Mouse (Mus musculus): Measurements from ENCODE around the gene Gm3542. TPM values are rescaled to one million over a fixed set of nuclear protein-coding genes. Genes with fewer than 3 reads are reported as not detected.
"Not testable (repeated sequence)": the region's sequence is repeated elsewhere in the genome, so short reads cannot be mapped to it uniquely, and the experiment has no call there.

Gene Gm3542
- not detected in 2 replicates for polyA plus RNA-seq (2015; fragmentation: Nextera tagmentation; extraction: Ambion mirVana)

- H3K27ac ChIP-seq; H3K9ac ChIP-seq (replicated peaks); H3K4me2 ChIP-seq (replicated peaks); H3K9me3 ChIP-seq; H3K4me1 ChIP-seq (replicated peaks); H3K27me3 ChIP-seq; ATAC-seq; H3K4me3 ChIP-seq (replicated peaks); H3K36me3 ChIP-seq: not testable (repeated sequence)
- WGBS: no CpG with 5 or more reads among the region's 2 CpGs
Measured at GRCm38 (mm10) chr14:5334828-5335227, at the start of gene Gm3542. Gene Gm3542, minus strand, starts transcription at chr14:5334928.

Other genes starting within 250 kb of the Gm3542 start
- gene Gm8279, start 203.4 kb downstream of the Gm3542 start, polyA plus RNA-seq (2015; fragmentation: Nextera tagmentation; extraction: Ambion mirVana): not detected in 2 replicates
- gene Gm3317, start 170.4 kb downstream of the Gm3542 start, polyA plus RNA-seq (2015; fragmentation: Nextera tagmentation; extraction: Ambion mirVana): not detected in 2 replicates
- gene Gm8271, start 149.1 kb downstream of the Gm3542 start, polyA plus RNA-seq (2015; fragmentation: Nextera tagmentation; extraction: Ambion mirVana): not detected in 2 replicates
- not detected in 2 replicates for gene Gm3526, start 74.3 kb downstream of the Gm3542 start, polyA plus RNA-seq (2015; fragmentation: Nextera tagmentation; extraction: Ambion mirVana)
- 1.3 and 2.0 TPM in 2 replicates for gene Gm3500, start 54.1 kb upstream of the Gm3542 start, polyA plus RNA-seq (2015; fragmentation: Nextera tagmentation; extraction: Ambion mirVana)
- gene Gm3194, start 120.5 kb upstream of the Gm3542 start, polyA plus RNA-seq (2015; fragmentation: Nextera tagmentation; extraction: Ambion mirVana): 1.9 and 2.7 TPM in 2 replicates
- gene Gm8246, start 142.9 kb upstream of the Gm3542 start, polyA plus RNA-seq (2015; fragmentation: Nextera tagmentation; extraction: Ambion mirVana): not detected in 2 replicates
- gene Gm3187, start 149.3 kb upstream of the Gm3542 start, polyA plus RNA-seq (2015; fragmentation: Nextera tagmentation; extraction: Ambion mirVana): 0.09 TPM in 1 of 2 replicates, not detected in the other
- 8.7 and 9.5 TPM in 2 replicates for gene Gm3488, start 166.7 kb upstream of the Gm3542 start, polyA plus RNA-seq (2015; fragmentation: Nextera tagmentation; extraction: Ambion mirVana)
- gene Gm3532, start 203.6 kb upstream of the Gm3542 start, polyA plus RNA-seq (2015; fragmentation: Nextera tagmentation; extraction: Ambion mirVana): not detected in 2 replicates